Mouse (Mus musculus) hindbrain, embryonic 13.5 days (tissue): ENCODE measurements at regions not wholly inside any gene's neighbourhood (a gene's known extent, or its start where the extent isn't known, plus 50 kb on each side); places are given as distances from the start of the nearest gene placed in this dataset.

Source experiments
- ATAC-seq: fragments of 200-750 bp; cut with Nextera tagmentation; 2 replicates; pipeline ENCODE4 v1.8.0; 2017; ENCODE audit warnings: moderate TSS enrichment; ENCODE audit not compliant: low FRiP score
- H3K27ac ChIP-seq: fragments of 300-500 bp; sonication (generic); 2 replicates; pipeline ENCODE4 v1.5.1; 2015; ENCODE audit warnings: inconsistent platforms, mild to moderate bottlenecking, moderate library complexity
- H3K27me3 ChIP-seq: fragments of 300-500 bp; sonication (generic); 2 replicates; pipeline ENCODE4 v1.6.1; 2015; ENCODE audit warnings: mild to moderate bottlenecking, inconsistent platforms
- H3K36me3 ChIP-seq: fragments of 300-500 bp; sonication (generic); 2 replicates; pipeline ENCODE4 v1.6.1; 2015; ENCODE audit warnings: mild to moderate bottlenecking, inconsistent platforms
- H3K4me1 ChIP-seq: fragments of 300-500 bp; sonication (generic); replicated peaks from 2 replicates; pipeline ENCODE4 v1.6.1; 2015; ENCODE audit warnings: inconsistent platforms
- H3K4me2 ChIP-seq: fragments of 300-500 bp; sonication (generic); 2 replicates; pipeline ENCODE4 v1.6.1; 2015; ENCODE audit warnings: inconsistent platforms, mild to moderate bottlenecking, moderate library complexity
- H3K4me3 ChIP-seq: fragments of 300-500 bp; sonication (generic); 2 replicates; pipeline ENCODE4 v1.5.1; 2015; ENCODE audit warnings: mild to moderate bottlenecking, inconsistent platforms
- H3K9ac ChIP-seq: fragments of 300-500 bp; sonication (generic); 2 replicates; pipeline ENCODE4 v1.6.1; 2015; ENCODE audit warnings: mild to moderate bottlenecking, inconsistent platforms
- H3K9me3 ChIP-seq: fragments of 300-500 bp; sonication (generic); 2 replicates; pipeline ENCODE4 v1.6.1; 2016; ENCODE audit warnings: inconsistent platforms
- WGBS: fragments of 180-500 bp; shearing (Covaris S2); methylation state at CpG from one replicate; pipeline ENCODE4 v1.1.7; 2015; 5-methylcytosine and 5-hydroxymethylcytosine counted together

DNA sequence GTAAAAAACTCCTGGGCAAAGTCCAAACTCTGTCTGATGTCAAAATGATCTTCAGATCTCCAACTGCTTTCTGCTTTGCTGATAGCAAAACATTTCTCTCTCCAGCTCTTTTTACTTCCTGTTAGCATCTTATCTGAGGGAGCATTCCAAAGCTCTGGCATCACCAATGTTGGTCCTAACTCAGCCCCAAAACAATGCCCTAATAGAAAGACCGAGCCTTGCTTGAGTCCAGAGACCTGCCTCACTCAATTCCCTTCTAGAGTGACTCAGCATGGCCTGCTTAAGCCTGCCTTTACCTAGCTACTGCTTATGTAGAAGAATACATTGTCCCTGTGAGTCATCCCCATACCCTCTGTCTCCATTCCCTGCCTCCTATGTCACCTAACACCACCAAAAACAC is 1721.6 kb downstream of the Grik2 start:
- no peaks in the 10 kb centered on the region for H3K9me3 ChIP-seq
- H3K4me2 ChIP-seq = no peak overlapping the region
- H3K9ac ChIP-seq = no peak overlapping the region
- ATAC-seq = no peak
- no peaks in the 10 kb centered on the region for H3K27me3 ChIP-seq
- H3K4me3 ChIP-seq = no peak overlapping the region
- 76% methylated on average over 1 of the region's 1 CpGs for WGBS
- no peak overlapping the region for H3K27ac ChIP-seq
- no peaks in the 10 kb centered on the region for H3K4me1 ChIP-seq
- H3K36me3 ChIP-seq = no peaks in the 10 kb centered on the region

DNA sequence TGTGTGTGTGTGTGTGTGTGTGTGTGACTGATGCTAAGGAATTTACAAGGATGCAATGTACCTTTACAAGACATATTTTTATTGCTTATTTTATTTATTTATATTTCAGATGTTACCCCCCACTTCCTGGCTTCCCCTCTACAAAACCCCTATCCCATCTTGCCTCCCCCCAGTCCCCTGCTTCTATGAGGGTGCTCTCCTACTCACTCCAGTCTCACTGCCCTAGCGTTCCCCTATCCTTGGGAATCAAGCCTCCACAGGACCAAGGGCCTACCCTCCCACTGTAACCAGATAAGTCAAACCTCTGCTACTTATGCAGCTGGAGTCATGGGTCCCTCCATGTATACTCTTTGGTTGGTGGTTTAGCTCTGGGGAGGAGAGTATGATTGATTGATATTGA is 1761.3 kb downstream of the Grik2 start:
- WGBS = 90% methylated on average over 1 of the region's 1 CpGs
- no peaks in the 10 kb centered on the region for H3K27me3 ChIP-seq
- ATAC-seq = 0 out of 2 replicates have a peak, but pooled peaks have one; percentile 57

DNA sequence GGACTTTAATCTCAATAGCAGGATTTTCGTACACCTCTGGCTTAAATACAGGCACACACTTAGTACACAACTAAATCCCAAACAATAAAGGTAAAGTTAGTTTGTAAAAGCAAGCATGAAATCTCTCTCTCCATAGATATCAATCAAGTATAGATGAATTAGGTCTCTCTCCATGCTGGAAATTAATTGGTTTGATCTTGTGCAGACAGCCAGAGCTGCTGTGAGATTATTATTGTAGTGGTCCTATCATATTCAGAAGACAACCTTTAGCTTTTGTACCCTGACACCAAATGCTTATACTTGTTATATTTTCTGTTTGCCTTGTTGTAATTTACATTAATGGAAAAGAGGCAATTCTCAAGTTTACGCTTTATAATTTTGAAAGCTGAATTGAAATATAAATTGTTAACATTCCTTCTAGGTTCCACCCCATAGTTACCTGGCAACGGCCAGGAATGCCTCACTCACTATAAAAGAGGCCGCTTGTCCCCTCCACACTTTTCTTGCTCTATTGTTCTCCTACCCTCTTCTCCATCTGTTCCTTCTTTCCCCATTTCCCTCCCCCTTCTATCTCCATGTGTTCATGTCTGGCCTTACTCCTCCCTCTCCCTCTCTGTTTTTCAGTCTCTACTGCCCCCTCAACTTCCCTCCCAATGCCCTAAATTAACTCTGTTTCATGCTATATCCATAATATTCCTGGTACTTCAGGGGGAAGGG is 1797.1 kb downstream of the Grik2 start:
- H3K27me3 ChIP-seq = no peaks in the 10 kb centered on the region
- ATAC-seq = peak; percentile 61; the same call in 1 of the 2 replicates
- H3K36me3 ChIP-seq = no peaks in the 10 kb centered on the region
- H3K27ac ChIP-seq = no peak overlapping the region
- H3K4me3 ChIP-seq = no peak overlapping the region
- H3K9me3 ChIP-seq = no peaks in the 10 kb centered on the region
- H3K4me1 ChIP-seq = no peaks in the 10 kb centered on the region
- no peak overlapping the region for H3K9ac ChIP-seq
- no peak overlapping the region for H3K4me2 ChIP-seq
- 25% methylated on average over 4 of the region's 4 CpGs for WGBS

More for the DNA sequence above, 1761.3 kb downstream of the Grik2 start:
- no peak overlapping the region for H3K27ac ChIP-seq
- no peak overlapping the region for H3K4me2 ChIP-seq
- no peak overlapping the region for H3K9ac ChIP-seq
- no peaks in the 10 kb centered on the region for H3K9me3 ChIP-seq
- no peaks in the 10 kb centered on the region for H3K36me3 ChIP-seq
- no peak overlapping the region for H3K4me3 ChIP-seq
- no peaks in the 10 kb centered on the region for H3K4me1 ChIP-seq

DNA sequence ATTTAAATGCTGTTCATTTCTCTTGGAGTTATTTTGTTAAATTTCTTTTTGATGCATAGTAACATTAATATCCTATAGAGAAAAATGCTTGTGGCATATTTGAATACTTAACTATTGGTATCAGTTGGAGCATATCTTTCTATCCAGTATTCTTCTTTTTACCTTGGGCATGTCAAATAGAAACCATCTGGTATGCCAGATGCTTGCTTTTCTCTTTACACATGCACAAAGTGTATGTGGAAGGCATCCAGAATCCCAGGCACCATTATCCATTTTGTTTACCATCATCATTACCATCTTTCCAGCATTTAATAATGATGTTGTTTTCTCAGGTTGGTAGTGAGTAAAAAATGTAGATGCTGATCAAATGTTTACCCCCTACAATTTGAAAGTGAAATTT is 1809.5 kb downstream of the Grik2 start:
- ATAC-seq = no peak
- Histone ChIP-seq H3K27me3 (no peaks in the 10 kb centered on the region), H3K4me3 (no peak overlapping the region)

More for the DNA sequence above, 1809.5 kb downstream of the Grik2 start:
- H3K9ac ChIP-seq = no peak overlapping the region
- no peaks in the 10 kb centered on the region for H3K9me3 ChIP-seq
- H3K4me1 ChIP-seq = no peaks in the 10 kb centered on the region
- H3K27ac ChIP-seq = no peak overlapping the region
- H3K4me2 ChIP-seq = no peak overlapping the region
- H3K36me3 ChIP-seq = no peaks in the 10 kb centered on the region
